Mouse (Mus musculus) heart, adult 2 months (tissue): ENCODE measurements around the gene Itga9.

ENCODE experiments used
- CTCF ChIP-seq: fragments of 200-600 bp; IDR thresholded peaks from 2 replicates; pipeline ENCODE4 v1.8.1; 2022; ENCODE audit warnings: antibody characterized with exemption, mild to moderate bottlenecking, moderate library complexity
- EP300 ChIP-seq: fragments of 200-500 bp; IDR thresholded peaks from 2 replicates; pipeline ENCODE4 v1.6.1; 2011; ENCODE audit warnings: low read depth, low read length, control low read depth; ENCODE audit not compliant: insufficient read depth
- POLR2A ChIP-seq: fragments of 200-500 bp; IDR thresholded peaks from 2 replicates; pipeline ENCODE4 v1.6.1; 2011; ENCODE audit warnings: mild to moderate bottlenecking, low read depth, low read length, control low read depth; ENCODE audit not compliant: insufficient read depth

DNA sequence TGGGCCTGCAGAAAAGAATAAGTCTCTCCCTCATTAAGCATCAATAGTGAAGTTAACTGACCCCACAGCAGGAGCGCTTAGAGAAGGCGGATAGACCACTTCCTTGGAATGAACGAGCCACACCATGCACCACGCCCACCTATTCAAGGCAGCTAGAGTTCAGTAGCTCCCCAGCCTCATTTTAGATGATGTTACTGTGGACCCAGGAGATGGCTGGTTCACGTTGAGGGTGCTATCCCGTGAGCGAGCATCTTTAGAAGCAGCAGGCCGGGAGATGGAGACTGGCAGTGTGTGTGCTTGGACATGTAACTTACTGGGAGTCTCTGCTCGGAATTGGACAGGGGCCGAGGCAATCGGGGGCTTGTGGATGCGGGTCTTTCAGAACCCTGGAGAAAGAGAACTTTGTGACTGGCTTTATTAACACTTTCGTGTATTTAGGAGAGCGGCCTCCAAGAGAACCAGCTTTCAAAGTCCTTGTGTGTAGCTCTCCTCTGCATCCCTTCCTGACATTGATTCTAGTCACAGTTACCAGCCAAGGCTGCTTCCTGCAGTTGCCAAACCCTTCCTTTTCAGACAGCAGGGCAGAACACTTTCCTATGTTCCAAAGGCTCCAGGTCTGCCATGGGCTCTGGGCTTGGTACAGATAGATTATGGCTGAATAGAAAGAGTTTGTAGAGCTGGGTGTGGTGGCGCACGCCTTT is 1.4 kb downstream of the Itga9 start:
- no peak for TF ChIP-seq EP300
- TF ChIP-seq CTCF = no peak
- no peak for TF ChIP-seq POLR2A
